Mouse (Mus musculus): ENCODE results near the gene Hcn1. TPM values are rescaled to one million over a fixed set of nuclear protein-coding genes. Genes with fewer than 3 reads are reported as not detected.

Gene Hcn1
- total and polyA plus RNA-seq, 2 experiments from 2014 or later = 0.07 to 0.08 TPM

DNA sequence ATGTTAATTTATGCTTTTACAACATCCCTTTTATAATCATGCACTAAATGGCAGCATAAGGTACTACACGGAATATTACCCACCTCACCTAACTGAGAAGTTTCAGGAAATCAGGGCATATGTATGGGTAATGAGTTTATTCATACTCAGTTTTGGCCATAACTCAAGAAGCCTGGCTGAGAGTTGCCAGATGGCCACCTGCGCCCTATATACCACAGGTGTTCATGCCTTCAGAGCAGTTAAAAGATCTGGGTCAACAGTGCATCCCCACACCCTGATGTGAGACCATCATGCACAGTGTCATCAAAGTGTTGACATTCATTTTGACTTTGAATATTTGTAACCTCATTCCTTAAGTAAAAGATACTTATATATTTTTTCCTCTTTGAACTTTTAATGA, 183.3 kb downstream of the Hcn1 start:
- Histone ChIP-seq H3K9me3 (replicated peaks; ENCODE audit: control insufficient read depth, low read length) (no peaks in the 10 kb centered on the region), H3K4me3 (ENCODE audit: low read depth, low read length) (no peak overlapping the region), H3K4me1 (ENCODE audit: control insufficient read depth, insufficient read depth) (no peaks in the 10 kb centered on the region), H3K4me2 (ENCODE audit: low read depth, low read length) (no peak overlapping the region), H3K36me3 (replicated peaks; ENCODE audit: control insufficient read depth, insufficient read depth, low read length) (no peaks in the 10 kb centered on the region), H3K27me3 (ENCODE audit: control insufficient read depth, insufficient read depth, low read length) (no peaks in the 10 kb centered on the region), H3K9ac (replicated peaks; ENCODE audit: low read depth, low read length) (no peak overlapping the region), H3K27ac (ENCODE audit: low read depth) (no peak overlapping the region)
- TF ChIP-seq EP300 (IDR thresholded peaks at IDR 0.05; ENCODE audit: low read depth) = no peak
- TF ChIP-seq CTCF (IDR thresholded peaks at IDR 0.05; ENCODE audit: low read depth) = no peak
- DNase-seq (ENCODE audit: low spot score) = no peak
- no peak for ATAC-seq (ENCODE audit: insufficient read depth, low read depth)
- WGBS = 88% methylated on average over 2 of the region's 2 CpGs

DNA sequence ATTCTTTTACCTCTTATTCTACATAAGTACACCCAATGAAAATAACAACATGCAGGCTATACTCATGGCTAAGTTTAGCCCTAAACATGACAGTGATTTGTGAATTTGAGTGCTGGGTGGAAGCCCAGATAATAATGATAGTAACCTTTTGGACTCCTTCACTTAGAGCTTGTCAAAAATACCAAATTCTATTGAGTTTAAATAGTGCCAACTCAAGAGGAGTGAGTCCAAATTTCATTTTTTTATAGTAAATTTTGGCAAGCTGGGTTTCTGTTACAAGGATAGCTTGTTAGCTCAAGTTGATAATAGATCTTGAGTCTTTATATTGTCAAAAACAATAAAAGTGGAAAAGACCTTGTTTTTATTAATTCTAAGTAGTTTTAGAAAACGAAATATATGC, 190.7 kb downstream of the Hcn1 start:
- ATAC-seq (ENCODE audit: insufficient read depth, low read depth) = no peak
- Histone ChIP-seq H3K9ac (replicated peaks; ENCODE audit: low read depth, low read length) (no peak overlapping the region), H3K4me2 (ENCODE audit: low read depth, low read length) (no peak overlapping the region), H3K4me3 (ENCODE audit: low read depth, low read length) (no peak overlapping the region), H3K27ac (ENCODE audit: low read depth) (no peak overlapping the region), H3K4me1 (ENCODE audit: control insufficient read depth, insufficient read depth) (no peaks in the 10 kb centered on the region), H3K9me3 (replicated peaks; ENCODE audit: control insufficient read depth, low read length) (no peaks in the 10 kb centered on the region), H3K36me3 (replicated peaks; ENCODE audit: control insufficient read depth, insufficient read depth, low read length) (no peaks in the 10 kb centered on the region), H3K27me3 (ENCODE audit: control insufficient read depth, insufficient read depth, low read length) (no peaks in the 10 kb centered on the region)
- TF ChIP-seq CTCF (IDR thresholded peaks at IDR 0.05; ENCODE audit: low read depth) = no peak
- TF ChIP-seq EP300 (IDR thresholded peaks at IDR 0.05; ENCODE audit: low read depth) = no peak
- DNase-seq (ENCODE audit: low spot score) = no peak
- WGBS = 38% methylated on average over 1 of the region's 1 CpGs

DNA sequence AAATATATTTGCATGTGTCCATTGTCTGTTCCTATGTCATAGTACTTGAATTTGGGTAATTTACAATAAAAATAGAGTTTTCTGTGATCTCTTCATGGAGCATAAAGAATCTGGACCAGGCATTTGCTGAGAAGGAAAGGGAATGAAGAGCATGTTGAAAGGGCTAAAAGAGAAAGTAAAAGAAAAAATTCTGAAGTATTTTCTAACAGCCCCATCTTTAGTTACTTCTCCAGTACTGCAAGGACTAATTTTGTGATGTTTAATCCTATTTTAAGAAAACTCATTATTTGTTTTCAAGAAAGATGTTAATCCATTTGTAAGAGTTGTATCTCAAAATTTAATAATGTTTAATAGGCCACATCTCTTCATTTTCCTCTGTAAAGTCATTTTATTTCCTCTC, 198.9 kb downstream of the Hcn1 start:
- no peak overlapping the region for H3K4me2 ChIP-seq (ENCODE audit: low read depth, low read length)
- H3K27ac ChIP-seq (ENCODE audit: low read depth) = no peak overlapping the region
- H3K4me3 ChIP-seq (ENCODE audit: low read depth, low read length) = no peak overlapping the region
- TF ChIP-seq CTCF (IDR thresholded peaks at IDR 0.05; ENCODE audit: low read depth) = no peak
- TF ChIP-seq EP300 (IDR thresholded peaks at IDR 0.05; ENCODE audit: low read depth) = no peak
- no peaks in the 10 kb centered on the region for H3K27me3 ChIP-seq (ENCODE audit: control insufficient read depth, insufficient read depth, low read length)
- no peaks in the 10 kb centered on the region for H3K9me3 ChIP-seq (replicated peaks; ENCODE audit: control insufficient read depth, low read length)
- DNase-seq (ENCODE audit: low spot score) (no peak), ATAC-seq (ENCODE audit: insufficient read depth, low read depth) (no peak)
- H3K4me1 ChIP-seq (ENCODE audit: control insufficient read depth, insufficient read depth) = no peaks in the 10 kb centered on the region
- H3K36me3 ChIP-seq (replicated peaks; ENCODE audit: control insufficient read depth, insufficient read depth, low read length) = no peaks in the 10 kb centered on the region
- H3K9ac ChIP-seq (replicated peaks; ENCODE audit: low read depth, low read length) = no peak overlapping the region

DNA sequence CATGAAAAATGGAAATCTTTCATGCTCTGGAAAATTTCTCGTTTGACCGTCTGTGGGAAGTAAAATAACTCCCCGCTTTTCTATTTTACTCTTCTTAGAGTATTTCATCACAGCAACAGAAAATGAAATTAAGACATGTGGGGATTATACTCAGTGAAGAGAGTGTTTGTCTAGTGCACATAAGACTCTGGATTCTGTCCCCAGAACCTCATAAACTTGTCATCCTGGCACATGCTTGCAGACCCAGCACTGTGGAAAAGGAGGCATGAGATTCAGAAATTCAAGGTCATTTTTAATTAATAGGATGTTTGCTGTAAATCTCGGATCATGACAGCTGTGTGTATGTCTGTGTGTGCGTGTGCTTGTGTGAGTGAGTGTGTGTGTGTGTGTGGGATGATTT, 225.5 kb downstream of the Hcn1 start:
- no peak overlapping the region for H3K27ac ChIP-seq (ENCODE audit: low read depth)
- no peaks in the 10 kb centered on the region for H3K9me3 ChIP-seq (replicated peaks; ENCODE audit: control insufficient read depth, low read length)
- no peak overlapping the region for H3K9ac ChIP-seq (replicated peaks; ENCODE audit: low read depth, low read length)
- H3K4me2 ChIP-seq (ENCODE audit: low read depth, low read length) = no peak overlapping the region
- DNase-seq (ENCODE audit: low spot score) (no peak), ATAC-seq (ENCODE audit: insufficient read depth, low read depth) (no peak)
- TF ChIP-seq EP300 (IDR thresholded peaks at IDR 0.05; ENCODE audit: low read depth) (no peak), CTCF (IDR thresholded peaks at IDR 0.05; ENCODE audit: low read depth) (no peak)
- no peaks in the 10 kb centered on the region for H3K4me1 ChIP-seq (ENCODE audit: control insufficient read depth, insufficient read depth)
- H3K4me3 ChIP-seq (ENCODE audit: low read depth, low read length) = no peak overlapping the region
- no peaks in the 10 kb centered on the region for H3K36me3 ChIP-seq (replicated peaks; ENCODE audit: control insufficient read depth, insufficient read depth, low read length)
- WGBS = 78% methylated on average over 5 of the region's 5 CpGs
- no peaks in the 10 kb centered on the region for H3K27me3 ChIP-seq (ENCODE audit: control insufficient read depth, insufficient read depth, low read length)

DNA sequence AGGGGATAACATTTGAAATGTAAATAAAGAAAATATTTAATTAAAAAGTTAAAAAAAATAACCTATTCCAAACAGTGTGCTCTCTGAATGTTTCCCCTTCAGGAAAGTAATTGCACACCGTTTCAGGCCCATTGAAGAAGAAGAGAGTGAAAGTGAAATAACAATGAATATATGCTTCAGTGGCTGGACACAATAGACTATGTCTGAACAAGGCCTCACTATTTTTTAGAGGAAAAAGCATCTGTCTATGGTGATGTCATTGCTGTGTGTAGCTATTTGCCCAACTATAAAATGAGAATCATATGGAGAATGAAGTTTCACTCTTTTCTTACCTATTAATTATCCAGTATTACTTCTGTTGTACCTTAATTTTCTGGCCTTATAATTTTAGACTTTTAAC, 234.5 kb downstream of the Hcn1 start:
- Histone ChIP-seq H3K4me3 (ENCODE audit: low read depth, low read length) (no peak overlapping the region), H3K9me3 (replicated peaks; ENCODE audit: control insufficient read depth, low read length) (no peaks in the 10 kb centered on the region), H3K4me1 (ENCODE audit: control insufficient read depth, insufficient read depth) (no peaks in the 10 kb centered on the region), H3K4me2 (ENCODE audit: low read depth, low read length) (no peak overlapping the region), H3K9ac (replicated peaks; ENCODE audit: low read depth, low read length) (no peak overlapping the region), H3K36me3 (replicated peaks; ENCODE audit: control insufficient read depth, insufficient read depth, low read length) (no peaks in the 10 kb centered on the region), H3K27ac (ENCODE audit: low read depth) (no peak overlapping the region), H3K27me3 (ENCODE audit: control insufficient read depth, insufficient read depth, low read length) (no peaks in the 10 kb centered on the region)
- 77% methylated on average over 1 of the region's 1 CpGs for WGBS
- DNase-seq (ENCODE audit: low spot score) (no peak), ATAC-seq (ENCODE audit: insufficient read depth, low read depth) (no peak)
- no peak for TF ChIP-seq CTCF (IDR thresholded peaks at IDR 0.05; ENCODE audit: low read depth)
- no peak for TF ChIP-seq EP300 (IDR thresholded peaks at IDR 0.05; ENCODE audit: low read depth)

DNA sequence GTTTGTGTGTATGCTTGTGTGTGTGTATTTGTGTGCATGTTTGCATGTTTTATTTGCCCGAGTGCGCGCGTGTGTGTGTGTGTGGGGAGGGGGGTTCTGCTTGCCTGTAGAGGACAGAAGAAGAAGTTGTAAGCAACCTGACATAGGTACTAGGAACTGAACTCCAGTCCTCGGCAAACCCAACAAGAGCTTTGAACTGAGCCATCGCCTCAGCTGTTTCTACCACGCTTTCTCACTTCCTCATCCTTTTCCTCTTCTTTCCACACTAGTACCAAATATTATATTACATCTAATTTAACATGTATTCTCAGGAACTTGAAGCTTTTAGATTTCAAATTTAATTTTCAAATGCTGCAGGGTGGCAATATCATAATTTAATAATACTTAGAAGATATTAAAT, 236.1 kb downstream of the Hcn1 start:
- no peak for ATAC-seq (ENCODE audit: insufficient read depth, low read depth)
- 87% methylated on average over 7 of the region's 7 CpGs for WGBS
- Histone ChIP-seq H3K4me3 (ENCODE audit: low read depth, low read length) (no peak overlapping the region), H3K9me3 (replicated peaks; ENCODE audit: control insufficient read depth, low read length) (no peaks in the 10 kb centered on the region), H3K9ac (replicated peaks; ENCODE audit: low read depth, low read length) (no peak overlapping the region), H3K36me3 (replicated peaks; ENCODE audit: control insufficient read depth, insufficient read depth, low read length) (no peaks in the 10 kb centered on the region), H3K27me3 (ENCODE audit: control insufficient read depth, insufficient read depth, low read length) (no peaks in the 10 kb centered on the region), H3K4me2 (ENCODE audit: low read depth, low read length) (no peak overlapping the region), H3K27ac (ENCODE audit: low read depth) (no peak overlapping the region), H3K4me1 (ENCODE audit: control insufficient read depth, insufficient read depth) (no peaks in the 10 kb centered on the region)
- no peak for DNase-seq (ENCODE audit: low spot score)
- TF ChIP-seq EP300 (IDR thresholded peaks at IDR 0.05; ENCODE audit: low read depth) = no peak
- no peak for TF ChIP-seq CTCF (IDR thresholded peaks at IDR 0.05; ENCODE audit: low read depth)

Measured in heart, postnatal 0 days (tissue).